Mouse (Mus musculus) B cell, adult 2 months (primary cell): ENCODE data around the gene Zcwpw1.
"Not testable (repeated sequence)": the region's sequence is repeated elsewhere in the genome, so short reads cannot be mapped to it uniquely, and the experiment has no call there.

Experiments
- DNase-seq, 2 experiments: peaks; one replicate each; pipeline ENCODE4 v3.0.0; 2022

The Zcwpw1 gene

DNA sequence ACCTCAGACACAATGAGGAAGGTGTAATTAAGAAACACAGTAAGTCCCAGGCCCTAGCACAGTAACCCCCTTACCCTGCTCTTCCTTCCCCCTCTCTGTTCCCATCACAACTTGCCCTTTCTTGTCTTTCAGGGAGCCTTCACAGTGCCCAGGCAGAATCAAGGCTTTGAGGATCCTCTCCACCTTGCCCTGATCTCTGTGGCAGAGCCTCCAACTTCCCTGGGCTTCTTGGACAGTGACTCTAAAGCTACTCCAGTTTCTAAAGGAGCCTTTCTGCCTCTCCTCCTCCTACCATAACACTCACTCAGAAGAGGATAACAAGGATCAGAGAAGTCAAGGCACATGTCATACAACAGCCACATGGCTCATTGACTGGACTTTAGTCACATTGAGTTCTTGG is 49.0 kb downstream of the Zcwpw1 start:
- DNase-seq: no peak

DNA sequence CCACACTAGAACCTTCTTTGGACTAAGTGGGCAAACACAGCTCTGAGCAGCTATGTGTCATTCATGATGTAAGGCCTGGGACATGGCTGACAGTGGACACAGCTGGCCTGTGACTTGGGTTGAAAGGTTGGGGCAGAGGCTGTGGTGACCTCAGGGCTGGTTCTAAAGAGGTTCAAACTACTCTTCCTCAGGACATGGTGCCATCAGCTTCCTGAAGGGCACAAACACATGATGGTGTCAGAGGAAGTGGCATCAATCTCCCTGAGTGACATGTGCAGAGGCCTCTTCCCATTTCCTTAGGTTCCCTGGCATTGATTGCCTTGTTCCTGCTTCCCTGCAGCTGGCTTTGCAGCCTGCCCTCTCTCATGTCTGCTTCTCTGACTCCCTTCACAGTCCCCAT is 49.5 kb downstream of the Zcwpw1 start:
- not testable (repeated sequence) for DNase-seq

DNA sequence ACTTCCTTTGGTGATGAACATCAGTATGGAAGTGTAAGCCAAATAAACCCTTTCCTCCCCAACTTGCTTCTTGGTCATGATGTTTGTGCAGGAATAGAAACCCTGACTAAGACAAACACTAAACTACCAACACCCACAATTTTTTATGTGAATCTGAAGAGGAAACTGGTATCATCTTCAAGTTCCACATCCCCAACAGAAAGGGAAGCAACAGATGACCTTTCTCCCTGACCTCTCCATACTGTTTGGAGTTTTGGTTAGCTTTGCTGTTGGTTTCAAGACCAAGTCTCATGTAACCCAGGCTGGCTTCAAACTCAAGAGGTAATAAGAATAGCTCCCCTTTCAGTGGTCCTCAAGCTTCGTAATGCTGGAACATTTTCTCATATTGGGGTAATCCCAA is 62.7 kb downstream of the Zcwpw1 start:
- not testable (repeated sequence) for DNase-seq

DNA sequence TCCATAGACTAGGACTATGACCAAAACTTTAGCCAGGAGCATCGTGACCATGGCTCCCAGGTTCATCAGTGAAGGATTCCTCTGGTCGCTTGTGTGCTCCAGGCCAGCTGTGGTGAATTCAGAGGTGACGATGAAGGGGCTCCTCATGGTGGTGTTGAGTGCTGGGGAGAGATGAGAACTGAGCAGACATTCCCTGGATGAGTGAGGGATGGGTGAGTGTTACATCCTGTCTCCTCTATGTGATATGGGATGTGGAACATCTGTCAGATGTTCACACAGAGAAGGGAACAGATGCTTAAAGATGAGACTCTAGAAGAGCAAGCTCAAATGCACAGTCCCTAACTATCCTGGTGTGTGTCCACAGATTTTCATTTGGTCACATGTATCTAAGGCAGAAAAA is 67.3 kb downstream of the Zcwpw1 start:
- not testable (repeated sequence) for DNase-seq

DNA sequence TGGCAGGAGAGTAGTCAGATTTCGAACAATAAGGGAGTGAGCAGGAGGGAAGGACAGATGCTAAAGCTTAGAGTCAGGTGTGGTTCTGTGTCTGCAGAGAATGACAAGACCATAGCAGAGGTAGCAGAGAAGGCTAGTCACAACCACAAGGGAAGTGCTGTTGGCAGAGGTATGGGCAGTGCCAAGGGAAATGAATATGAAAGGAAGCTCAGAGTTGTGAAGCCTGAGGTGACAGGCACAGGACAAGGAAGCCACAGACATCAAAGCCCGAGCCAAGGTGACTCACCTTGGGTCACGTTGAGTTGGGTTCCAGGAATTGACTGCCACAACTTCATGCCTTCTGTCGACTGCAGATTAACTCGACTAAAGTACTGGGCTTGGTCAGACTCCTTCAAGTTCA is 69.3 kb downstream of the Zcwpw1 start:
- DNase-seq: not testable (repeated sequence)

DNA sequence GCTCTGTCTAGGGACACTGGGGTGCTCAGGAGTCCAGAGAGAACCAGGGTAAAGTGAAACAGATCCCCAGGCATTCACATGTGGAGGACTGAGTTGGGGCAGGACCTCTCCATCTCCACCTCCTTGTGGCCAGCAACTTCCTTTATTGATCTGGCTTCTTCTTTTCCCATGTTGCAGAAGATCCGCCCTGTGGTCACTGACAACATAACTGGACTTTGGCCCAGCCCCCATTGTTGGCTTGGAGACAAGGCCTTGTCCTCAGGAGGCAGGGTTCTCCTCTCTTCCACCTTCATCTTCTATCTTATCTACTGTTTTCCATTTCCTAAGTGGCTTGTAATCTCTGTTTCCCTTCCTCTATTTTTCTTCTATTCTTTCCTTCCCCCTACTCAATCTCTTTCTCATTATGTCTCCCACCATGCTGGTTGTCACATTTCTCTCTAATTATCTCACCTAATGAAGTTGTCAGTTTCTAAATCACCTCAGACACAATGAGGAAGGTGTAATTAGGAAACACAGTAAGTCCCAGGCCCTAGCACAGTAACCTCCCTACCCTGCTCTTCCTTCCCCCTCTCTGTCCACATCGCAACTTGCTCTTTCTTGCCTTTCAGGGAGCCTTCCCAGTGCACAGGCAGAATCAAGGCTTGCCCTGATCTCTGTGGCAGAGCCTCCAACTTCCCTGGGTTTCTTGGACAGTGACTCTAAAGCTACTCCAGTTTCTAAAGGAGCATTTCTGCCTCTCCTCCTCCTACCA is 70.5 kb downstream of the Zcwpw1 start, which contains the start of gene Pilrb1:
TSS of gene Pilrb1 (minus strand) at position 147 of the 751 bp plus-strand sequence.
- DNase-seq: not testable (repeated sequence)

DNA sequence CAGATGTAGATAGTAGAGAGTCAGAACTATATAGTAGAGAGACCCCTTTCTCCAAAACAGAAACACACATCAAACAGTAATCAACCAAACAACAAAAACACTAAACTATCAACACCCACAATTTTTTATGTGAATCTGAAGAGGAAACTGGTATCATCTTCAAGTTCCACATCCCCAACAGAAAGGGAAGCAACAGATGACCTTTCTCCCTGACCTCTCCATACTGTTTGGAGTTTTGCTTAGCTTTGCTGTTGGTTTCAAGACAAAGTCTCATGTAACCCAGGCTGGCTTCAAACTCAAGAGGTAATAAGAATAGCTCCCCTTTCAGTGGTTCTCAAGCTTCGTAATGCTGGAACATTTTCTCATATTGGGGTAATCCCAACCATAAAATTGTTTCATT is 76.4 kb downstream of the Zcwpw1 start:
- not testable (repeated sequence) for DNase-seq

DNA sequence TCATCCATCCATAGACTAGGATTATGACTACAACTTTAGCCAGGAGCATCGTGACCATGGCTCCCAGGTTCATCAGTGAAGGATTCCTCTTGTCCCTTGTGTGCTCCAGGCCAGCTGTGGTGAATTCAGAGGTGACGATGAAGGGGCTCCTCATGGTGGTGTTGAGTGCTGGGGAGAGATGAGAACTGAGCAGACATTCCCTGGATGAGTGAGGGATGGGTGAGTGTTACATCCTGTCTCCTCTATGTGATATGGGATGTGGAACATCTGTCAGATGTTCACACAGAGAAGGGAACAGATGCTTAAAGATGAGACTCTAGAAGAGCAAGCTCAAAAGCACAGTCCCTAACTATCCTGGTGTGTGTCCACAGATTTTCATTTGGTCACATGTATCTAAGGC is 81.0 kb downstream of the Zcwpw1 start:
- DNase-seq: not testable (repeated sequence)

DNA sequence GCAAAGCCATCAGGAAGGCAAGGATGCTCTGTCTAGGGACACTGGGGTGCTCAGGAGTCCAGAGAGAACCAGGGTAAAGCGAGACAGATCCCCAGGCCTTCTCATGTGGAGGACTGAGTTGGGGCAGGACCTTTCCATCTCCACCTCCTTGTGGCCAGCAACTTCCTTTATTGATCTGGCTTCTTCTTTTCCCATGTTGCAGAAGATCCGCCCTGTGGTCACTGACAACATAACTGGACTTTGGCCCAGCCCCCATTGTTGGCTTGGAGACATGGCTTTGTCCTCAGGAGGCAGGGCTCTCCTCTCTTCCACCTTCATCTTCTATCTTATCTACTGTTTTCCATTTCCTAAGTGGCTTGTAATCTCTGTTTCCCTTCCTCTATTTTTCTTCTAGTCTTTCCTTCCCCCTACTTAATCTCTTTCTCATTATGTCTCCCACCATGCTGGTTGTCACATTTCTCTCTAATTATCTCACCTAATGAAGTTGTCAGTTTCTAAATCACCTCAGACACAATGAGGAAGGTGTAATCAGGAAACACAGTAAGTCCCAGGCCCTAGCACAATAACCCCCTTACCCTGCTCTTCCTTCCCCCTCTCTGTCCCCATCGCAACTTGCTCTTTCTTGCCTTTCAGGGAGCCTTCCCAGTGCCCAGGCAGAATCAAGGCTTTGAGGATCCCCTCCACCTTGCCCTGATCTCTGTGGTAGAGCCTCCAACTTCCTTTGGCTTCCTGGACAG is 84.2 kb downstream of the Zcwpw1 start, which contains the start of gene Pilrb2:
TSS of gene Pilrb2 (minus strand) at position 172 of the 737 bp plus-strand sequence.
- not testable (repeated sequence) for DNase-seq
